Mouse (Mus musculus) C2C12 (cell line): Measurements from ENCODE around the gene Sertad2. TPM values are rescaled to one million over a fixed set of nuclear protein-coding genes. Genes with fewer than 3 reads are reported as not detected.

Experiments
- H3K27me3 ChIP-seq: one replicate; pipeline ENCODE4 v1.6.1; 2011; ENCODE audit not compliant: control insufficient read depth, insufficient read depth, insufficient read length
- H3K36me3 ChIP-seq: one replicate; pipeline ENCODE4 v1.6.1; 2011; ENCODE audit not compliant: control insufficient read depth, insufficient read depth
- H3K4me3 ChIP-seq: one replicate; pipeline ENCODE4 v1.5.1; 2011; ENCODE audit warnings: mild to moderate bottlenecking, control low read depth; ENCODE audit not compliant: poor library complexity, insufficient read depth, severe bottlenecking
- H3K79me2 ChIP-seq: one replicate; pipeline ENCODE4 v1.6.1; 2011; ENCODE audit not compliant: control insufficient read depth, insufficient read depth
- H3K79me3 ChIP-seq: one replicate; pipeline ENCODE4 v1.6.1; 2011; ENCODE audit warnings: low read depth, control low read depth
- H3ac ChIP-seq: one replicate; pipeline ENCODE3; 2011; ENCODE audit warnings: low read depth; ENCODE audit not compliant: control insufficient read depth, insufficient read length
- CEBPB ChIP-seq: IDR thresholded peaks from one replicate; pipeline ENCODE4 v1.6.1; 2011; ENCODE audit warnings: low read depth, mild to moderate bottlenecking, control low read depth, moderate library complexity
- CTCF ChIP-seq: IDR thresholded peaks from one replicate; pipeline ENCODE4 v1.5.1; 2011; ENCODE audit not compliant: control insufficient read depth, insufficient read depth, insufficient read length
- FOSL1 ChIP-seq: IDR thresholded peaks from one replicate; pipeline ENCODE4 v1.8.0; 2011; ENCODE audit warnings: mild to moderate bottlenecking, low read length; ENCODE audit not compliant: poor library complexity, insufficient read depth, severe bottlenecking
- MAX ChIP-seq: IDR thresholded peaks from one replicate; pipeline ENCODE4 v1.6.1; 2011; ENCODE audit warnings: mild to moderate bottlenecking, control low read depth
- MYOD1 ChIP-seq: IDR thresholded peaks from one replicate; pipeline ENCODE4 v1.6.1; 2011; ENCODE audit warnings: low read depth; ENCODE audit not compliant: control insufficient read depth, insufficient read length
- MYOG ChIP-seq: IDR thresholded peaks from one replicate; pipeline ENCODE4 v1.6.1; 2011; ENCODE audit not compliant: control insufficient read depth, insufficient read length; ENCODE audit errors: extremely low read depth
- USF1 ChIP-seq: IDR thresholded peaks from one replicate; pipeline ENCODE4 v1.6.1; 2011; ENCODE audit warnings: low read depth, mild to moderate bottlenecking, control low read depth, moderate library complexity
- polyA plus RNA-seq: library from polyadenylated mRNA; unstranded; fragments of >200 nt; fragmentation: generic; extraction: Trizol; gene quantifications from one replicate; pipeline ENCODE4 v1.2.1, GENCODE M21; 2012; ENCODE audit warnings: missing spikeins

The Sertad2 gene
- polyA plus RNA-seq, 1 experiment, result 15.5 TPM

DNA sequence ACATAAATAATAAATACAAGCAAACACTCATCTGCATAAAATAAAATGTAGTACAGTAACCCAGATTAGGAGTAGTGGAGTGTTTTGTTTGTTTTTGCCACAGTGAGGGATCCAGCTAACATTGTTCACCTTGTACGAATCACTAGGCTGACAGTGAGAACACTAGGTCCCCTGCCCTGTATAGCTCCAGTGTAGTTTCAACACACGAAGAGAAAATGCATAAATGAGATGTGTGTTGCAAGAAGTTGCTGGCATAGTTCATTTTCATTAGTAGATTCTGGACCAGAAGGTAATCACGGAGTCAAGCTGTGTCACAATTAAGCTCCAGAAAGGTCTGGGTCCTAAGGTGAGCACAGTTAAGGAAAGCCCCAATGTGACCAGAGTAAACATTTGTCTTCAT, 1.8 kb upstream of the Sertad2 start:
- H3K79me2 ChIP-seq, result peaks cover 31% of the 10 kb centered on the region
- H3ac ChIP-seq, result no peak overlapping the region
- TF ChIP-seq FOSL1 (no peak), CTCF (no peak), MAX (no peak), MYOD1 (no peak), USF1 (no peak)
- H3K36me3 ChIP-seq, result no peaks in the 10 kb centered on the region
- peaks cover 15% of the 10 kb centered on the region for H3K79me3 ChIP-seq
- no peaks in the 10 kb centered on the region for H3K27me3 ChIP-seq
- no peak overlapping the region for H3K4me3 ChIP-seq

DNA sequence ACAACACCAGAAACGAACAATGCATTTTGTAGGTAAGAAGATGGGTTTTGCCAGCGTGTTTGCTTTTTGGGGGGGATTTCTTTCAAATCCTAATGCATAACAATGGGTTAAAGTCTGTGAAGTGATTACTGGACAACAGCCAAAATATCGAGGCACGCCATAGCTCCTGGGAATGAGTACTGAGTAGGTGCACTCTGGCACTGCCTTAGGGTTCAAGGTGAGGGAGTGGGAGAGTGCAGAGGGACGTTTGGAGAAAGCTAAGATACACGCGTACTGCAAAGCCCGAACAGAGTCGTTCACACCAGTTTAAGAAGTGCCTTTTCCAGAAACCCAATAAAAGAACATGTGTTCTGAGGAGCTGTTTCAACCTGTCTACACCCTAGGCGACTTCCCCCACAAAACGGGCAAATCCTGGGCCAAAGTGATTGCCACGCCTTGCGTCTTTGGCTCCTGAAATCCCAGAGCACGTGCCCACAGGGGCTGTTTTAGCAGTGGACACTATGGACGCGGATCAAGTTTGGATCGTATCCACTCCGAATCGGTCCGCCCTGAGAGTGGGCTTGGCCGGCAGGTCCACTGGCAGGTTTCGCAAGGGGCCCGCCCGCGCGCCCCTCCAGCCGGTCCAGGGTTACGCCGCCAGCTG, 937 bp upstream of the Sertad2 start:
- H3K36me3 ChIP-seq, result peaks cover 7% of the 10 kb centered on the region
- H3K27me3 ChIP-seq, result no peaks in the 10 kb centered on the region
- peaks cover 39% of the 10 kb centered on the region for H3K79me2 ChIP-seq
- TF ChIP-seq CEBPB (no peak), FOSL1 (no peak), MAX (peak; percentile 88), MYOG (no peak), CTCF (no peak), USF1 (peak; percentile 79), MYOD1 (no peak)
- peak overlapping the region; percentile 68 for H3ac ChIP-seq
- H3K4me3 ChIP-seq, result peak overlapping the region; percentile 36
- peaks cover 19% of the 10 kb centered on the region for H3K79me3 ChIP-seq

DNA sequence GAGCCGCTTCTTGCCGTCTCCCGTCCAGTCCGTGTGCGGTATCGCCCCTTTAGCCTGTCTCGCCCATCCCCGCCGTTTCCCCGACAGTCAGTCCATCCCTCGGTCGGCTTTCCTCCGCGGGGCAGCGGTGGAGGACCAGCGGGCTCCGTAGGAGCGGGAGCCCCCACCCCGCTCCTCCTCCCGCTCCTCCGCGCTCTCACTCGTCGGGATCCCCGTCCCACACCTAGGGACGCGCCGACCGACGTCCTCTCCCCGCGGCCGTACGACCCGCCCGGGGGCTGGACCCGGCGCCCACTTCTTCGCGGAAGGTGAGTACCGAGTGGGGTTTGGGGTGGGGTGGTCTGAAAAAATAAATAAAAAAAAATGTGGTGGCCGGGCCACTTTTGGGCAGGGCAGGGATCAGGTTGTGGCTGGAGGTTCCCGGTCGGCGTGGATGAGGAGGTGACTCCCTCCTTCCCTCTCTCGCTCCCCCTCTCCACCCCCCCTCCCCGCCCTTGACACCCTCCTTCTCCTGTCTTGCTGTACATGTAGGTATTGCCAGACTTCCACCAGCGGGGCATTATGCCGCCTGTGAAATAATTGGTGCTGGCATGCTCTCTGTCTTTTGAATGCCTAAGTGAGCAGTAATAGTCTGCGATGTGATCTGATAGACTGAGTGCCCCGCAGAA, 534 bp downstream of the Sertad2 start:
- TF ChIP-seq USF1, result no peak
- no peak for TF ChIP-seq MAX
- no peak for TF ChIP-seq MYOG
- TF ChIP-seq CTCF, result no peak
- no peak for TF ChIP-seq FOSL1
- no peak for TF ChIP-seq MYOD1
- no peak for TF ChIP-seq CEBPB
- Histone ChIP-seq H3ac (peak overlapping the region; percentile 87), H3K36me3 (peaks cover 13% of the 10 kb centered on the region), H3K27me3 (no peaks in the 10 kb centered on the region), H3K79me3 (peaks cover 21% of the 10 kb centered on the region), H3K79me2 (peaks cover 54% of the 10 kb centered on the region), H3K4me3 (peak overlapping the region; percentile 86)

DNA sequence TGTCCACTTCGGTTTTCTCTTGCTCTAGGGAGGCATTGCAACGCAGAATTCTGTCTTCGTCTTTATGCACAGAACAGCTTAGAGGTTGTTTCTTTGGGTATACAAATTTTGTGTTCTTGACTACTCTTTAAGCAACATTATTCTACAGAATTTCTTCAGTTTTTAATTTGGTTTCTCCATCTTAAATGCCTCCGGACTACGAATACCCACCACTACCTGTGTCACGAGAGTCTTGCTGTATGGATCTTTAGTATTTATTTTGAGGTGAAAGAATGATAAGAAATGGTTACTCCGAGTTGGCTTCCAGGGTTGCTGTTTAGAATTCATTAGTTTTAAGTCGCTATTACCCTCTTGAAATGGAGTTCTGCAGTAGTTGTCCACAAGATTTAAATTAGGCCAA, 1.3 kb downstream of the Sertad2 start:
- TF ChIP-seq MAX (no peak), CTCF (no peak), CEBPB (no peak), MYOG (no peak), FOSL1 (no peak), USF1 (no peak), MYOD1 (no peak)
- peaks cover 21% of the 10 kb centered on the region for H3K79me3 ChIP-seq
- peak overlapping the region; percentile 86 for H3K4me3 ChIP-seq
- H3K27me3 ChIP-seq, result no peaks in the 10 kb centered on the region
- H3ac ChIP-seq, result peak overlapping the region; percentile 30
- H3K79me2 ChIP-seq, result peaks cover 61% of the 10 kb centered on the region
- peaks cover 13% of the 10 kb centered on the region for H3K36me3 ChIP-seq

DNA sequence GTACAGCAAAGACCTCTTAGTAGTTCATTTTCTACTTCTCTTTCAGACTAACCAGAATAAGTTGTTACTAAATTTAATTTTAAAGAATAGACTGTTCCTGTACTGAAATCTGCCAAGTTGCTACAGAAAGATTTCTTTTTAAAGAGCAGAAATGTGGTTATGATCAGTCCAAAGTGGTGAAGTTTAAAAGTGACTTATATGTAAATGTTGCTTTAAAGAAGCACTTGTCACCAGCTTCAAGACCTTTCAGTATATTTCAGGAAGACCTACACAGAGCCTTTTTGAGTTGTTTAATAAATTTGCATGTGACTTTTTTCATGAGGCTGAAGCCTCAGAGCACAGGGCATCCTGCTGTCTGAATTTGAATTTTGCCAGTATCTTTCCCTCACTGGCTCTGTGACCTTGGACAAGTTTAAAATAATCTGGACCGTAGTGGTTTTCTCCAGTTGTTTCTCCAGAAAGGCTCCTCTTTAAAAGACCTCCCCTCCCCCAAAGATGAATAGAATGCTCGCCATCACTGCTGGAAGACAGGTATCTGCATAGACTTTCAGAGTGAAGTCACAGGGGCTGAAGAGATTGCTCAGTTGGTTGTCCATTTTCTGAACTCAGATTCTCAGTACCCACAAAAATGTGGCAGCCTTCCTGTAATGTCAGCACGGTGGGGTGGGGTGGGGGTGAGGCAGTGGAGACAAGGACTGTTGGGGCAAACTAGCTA, 1.9 kb downstream of the Sertad2 start:
- no peaks in the 10 kb centered on the region for H3K27me3 ChIP-seq
- H3K79me2 ChIP-seq, result peaks cover 65% of the 10 kb centered on the region
- peak overlapping the region; percentile 86 for H3K4me3 ChIP-seq
- peaks cover 23% of the 10 kb centered on the region for H3K79me3 ChIP-seq
- TF ChIP-seq MAX (no peak), CTCF (no peak), CEBPB (no peak), FOSL1 (no peak), MYOD1 (no peak), MYOG (no peak), USF1 (no peak)
- H3ac ChIP-seq, result no peak overlapping the region
- H3K36me3 ChIP-seq, result peaks cover 13% of the 10 kb centered on the region
